Mouse (Mus musculus): ENCODE results near the gene Slc5a3.

Slc5a3 gene

DNA sequence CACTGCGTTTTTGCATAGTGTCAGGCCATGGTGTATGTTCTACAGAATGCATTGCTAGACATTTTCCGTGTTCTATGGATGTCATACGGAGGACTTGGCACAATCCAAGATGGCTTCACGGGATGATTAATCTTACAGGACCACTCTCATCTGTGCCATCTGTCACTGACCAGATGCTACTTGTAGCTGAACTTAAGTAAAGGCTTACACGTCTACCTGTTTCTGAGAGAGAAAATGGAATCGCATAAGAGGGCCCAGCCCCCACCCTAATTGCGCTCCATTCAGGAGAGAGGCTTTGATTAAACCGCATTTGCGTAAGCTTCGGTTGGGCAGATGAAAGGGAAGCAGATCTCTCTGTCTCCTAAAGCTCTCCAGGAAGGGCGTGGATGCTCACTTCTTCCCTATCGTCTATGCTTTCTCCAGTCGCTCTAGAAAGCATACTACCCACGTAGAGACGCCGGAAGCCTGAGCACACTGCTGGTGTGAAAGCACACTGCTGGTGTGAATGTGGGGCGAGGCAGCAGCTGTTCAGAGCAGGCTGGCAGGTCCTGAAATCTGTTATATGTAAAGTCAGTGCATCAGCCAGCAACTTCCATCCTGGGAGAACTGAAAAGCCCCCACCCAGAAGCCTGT, 62.9 kb downstream of the Slc5a3 start:
- no peak for DNase-seq (ENCODE audit: low spot score in 2 of 2)

DNA sequence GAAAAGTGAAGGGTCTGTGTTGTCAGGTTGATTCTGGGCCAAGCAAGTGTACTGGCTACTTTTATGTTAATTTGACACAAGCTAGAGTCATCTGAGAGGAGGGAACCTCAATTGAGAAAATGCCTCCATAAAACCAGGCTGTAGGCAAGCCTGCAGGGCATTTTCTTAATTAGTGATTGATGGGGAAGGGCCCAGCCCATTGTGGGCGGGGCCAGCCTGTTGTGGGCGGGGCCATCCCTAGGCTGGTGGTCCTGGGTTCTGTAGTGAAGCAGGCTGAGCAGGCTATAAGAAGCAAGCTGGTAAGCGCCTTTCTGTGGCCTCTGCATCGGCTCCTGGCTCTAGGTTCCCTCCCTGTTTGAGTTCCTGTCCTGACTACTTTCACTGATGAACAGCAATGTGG, 69.1 kb downstream of the Slc5a3 start:
- no peak for DNase-seq (ENCODE audit: low spot score in 2 of 2)

DNA sequence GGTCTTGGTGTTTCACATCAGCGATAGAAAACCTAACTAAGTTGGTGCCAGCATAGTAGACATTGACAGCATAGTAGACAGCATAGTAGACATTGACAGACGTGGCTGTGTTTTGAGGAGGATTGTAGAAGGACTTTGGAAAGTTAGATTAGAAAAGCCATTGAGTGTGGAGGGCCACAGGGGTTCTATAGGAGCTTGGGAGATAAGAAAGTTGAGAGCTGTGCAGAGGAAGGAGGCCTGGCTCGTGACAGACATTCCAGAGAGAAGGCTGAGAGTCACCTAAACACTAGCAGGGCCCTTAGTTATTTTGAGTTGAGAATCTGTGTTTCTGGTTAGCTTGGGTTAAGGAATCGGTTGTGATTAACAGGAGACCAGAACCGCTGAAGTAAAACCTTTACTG, 69.5 kb downstream of the Slc5a3 start:
- DNase-seq (ENCODE audit: low spot score in 2 of 2) = no peak

DNA sequence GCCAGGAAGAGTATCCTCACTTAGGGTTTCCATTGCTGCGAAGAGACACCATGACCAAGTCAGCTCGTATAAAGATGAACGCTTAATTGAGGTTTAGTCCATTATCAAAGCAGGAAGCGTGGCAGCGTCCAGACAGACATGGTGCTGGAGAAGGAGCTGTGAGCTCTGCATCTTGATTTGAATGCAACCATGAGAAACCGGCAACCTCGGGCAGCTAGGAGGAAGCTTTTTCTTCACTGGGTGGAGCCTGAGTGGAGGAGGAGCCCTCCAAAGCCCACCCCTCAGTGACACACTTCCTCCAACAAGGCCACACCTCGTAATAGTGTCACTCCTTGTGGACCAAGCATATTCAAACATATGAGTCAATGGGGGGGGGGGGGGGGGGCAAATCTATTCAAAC, 71.7 kb downstream of the Slc5a3 start:
- DNase-seq (ENCODE audit: low spot score in 2 of 2) = no peak

DNA sequence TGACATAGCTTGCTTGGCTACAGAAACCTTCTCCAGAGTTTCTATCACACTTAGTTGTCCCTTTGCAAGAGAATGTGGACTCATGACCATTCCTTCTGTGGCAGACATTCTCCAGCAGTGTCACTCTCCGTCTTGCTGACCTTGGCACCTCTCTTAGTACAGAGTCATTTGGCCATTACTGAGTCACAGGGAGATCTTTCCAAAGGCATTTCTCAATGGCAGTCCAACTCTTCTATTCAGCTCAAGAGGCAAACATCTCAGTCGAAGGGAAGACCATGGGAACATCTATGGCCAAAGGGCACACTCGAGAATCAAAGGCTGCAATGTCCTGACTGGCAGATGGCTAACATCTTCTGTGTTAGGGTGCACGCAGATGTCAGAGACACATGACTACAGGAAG, 74.4 kb downstream of the Slc5a3 start:
- no peak for DNase-seq (ENCODE audit: low spot score in 2 of 2)

DNA sequence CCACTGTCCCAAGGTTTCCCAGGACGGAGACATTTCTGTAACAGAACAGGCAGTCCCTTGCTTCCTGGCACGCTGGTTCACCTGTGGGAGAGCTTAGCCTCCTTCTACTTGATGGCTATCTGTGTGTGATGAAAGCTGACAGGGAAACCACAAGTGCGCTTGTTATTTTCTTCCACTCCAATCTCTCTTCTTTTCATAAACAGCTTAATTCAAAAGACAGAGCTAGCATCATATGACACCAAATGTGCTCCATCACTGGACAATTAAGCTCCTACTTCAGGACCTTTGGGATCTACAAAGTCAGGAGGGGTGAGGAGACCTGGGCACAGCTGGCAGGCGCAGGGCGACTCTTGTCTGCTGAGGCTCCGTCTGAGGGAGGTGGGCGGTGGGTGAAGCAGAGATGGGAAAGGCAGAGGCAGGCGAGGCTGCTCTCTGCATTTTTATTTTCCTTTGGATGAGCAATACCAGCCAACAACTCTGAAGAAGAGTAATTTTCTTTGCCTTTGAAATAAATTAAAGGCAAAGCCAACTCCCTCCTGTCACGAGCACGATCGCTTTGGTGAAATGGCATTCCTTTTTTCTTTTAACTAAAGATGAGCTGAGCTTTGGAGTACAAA, 76.1 kb downstream of the Slc5a3 start:
- DNase-seq (ENCODE audit: low spot score in 2 of 2) = no peak

DNA sequence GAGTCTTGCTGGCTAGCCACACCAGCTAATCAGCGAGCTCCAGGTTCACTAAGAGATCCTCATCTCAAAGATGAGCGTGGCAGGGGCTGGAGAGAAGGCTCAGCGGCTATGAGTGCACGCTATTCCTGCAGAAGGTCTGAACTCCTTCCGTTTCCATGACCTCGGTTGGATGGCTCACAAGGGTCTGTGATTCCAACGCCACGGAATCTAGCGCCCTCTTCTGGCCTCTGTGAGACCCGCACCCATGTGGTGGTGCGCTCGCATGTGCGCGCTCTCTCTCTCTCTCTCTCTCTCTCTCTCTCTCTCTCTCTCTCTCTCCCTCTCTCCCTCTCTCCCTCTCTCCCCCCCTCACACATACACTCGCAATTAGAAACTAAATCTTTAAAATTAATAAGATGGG, 78.2 kb downstream of the Slc5a3 start:
- no peak for DNase-seq (ENCODE audit: low spot score in 2 of 2)
